Mouse (Mus musculus) spleen, postnatal 36 days (tissue): Measurements from ENCODE around the gene Arhgef12.
A peak's percentile ranks its signal among the peaks of the same experiment; 100 is the strongest.
"Not testable (repeated sequence)": the region's sequence is repeated elsewhere in the genome, so short reads cannot be mapped to it uniquely, and the experiment has no call there.

Experiments used
- DNase-seq, 2 experiments: peaks; one replicate each; pipeline ENCODE4 v3.0.0; 2022; ENCODE audit warnings: low spot score in 2 of 2, mixed read lengths in 1 of 2

Arhgef12 gene

GRCm38 (mm10) chr9:43000595-43001250, 106.3 kb downstream of the Arhgef12 start:
- no peak for DNase-seq

GRCm38 (mm10) chr9:43000070-43000469, 107.0 kb downstream of the Arhgef12 start:
- peak in 1 of 2 experiments; percentile 21 for DNase-seq

GRCm38 (mm10) chr9:42997526-42997925, 109.5 kb downstream of the Arhgef12 start:
- no peak for DNase-seq

- no peak for DNase-seq
Observed at GRCm38 (mm10) chr9:42995298-42995697, 111.7 kb downstream of the Arhgef12 start.

GRCm38 (mm10) chr9:42994708-42995107, 112.3 kb downstream of the Arhgef12 start:
- DNase-seq = no peak

- DNase-seq = no peak
Observed at GRCm38 (mm10) chr9:42993659-42994058, 113.4 kb downstream of the Arhgef12 start.

GRCm38 (mm10) chr9:42987988-42988387, 119.1 kb downstream of the Arhgef12 start:
- no peak for DNase-seq

- DNase-seq = no peak
Observed at GRCm38 (mm10) chr9:42968894-42969521, 138.0 kb downstream of the Arhgef12 start.

GRCm38 (mm10) chr9:42967731-42968130, 139.3 kb downstream of the Arhgef12 start:
- DNase-seq = no peak

GRCm38 (mm10) chr9:42964809-42965208, 142.2 kb downstream of the Arhgef12 start:
- DNase-seq = not testable (repeated sequence)

- no peak for DNase-seq
Observed at GRCm38 (mm10) chr9:42964366-42964765, 142.7 kb downstream of the Arhgef12 start.

- no peak for DNase-seq
Observed at GRCm38 (mm10) chr9:42962506-42962905, 144.5 kb downstream of the Arhgef12 start.

GRCm38 (mm10) chr9:42958401-42958800, 148.6 kb downstream of the Arhgef12 start:
- no peak for DNase-seq

GRCm38 (mm10) chr9:42948381-42948780, 158.7 kb downstream of the Arhgef12 start:
- no peak for DNase-seq

GRCm38 (mm10) chr9:42945174-42945573, 161.9 kb downstream of the Arhgef12 start:
- DNase-seq = peak in 1 of 2 experiments; percentile 5

GRCm38 (mm10) chr9:42944536-42945006, 162.5 kb downstream of the Arhgef12 start:
- peak; percentile 57 to 64 for DNase-seq

- no peak for DNase-seq
Observed at GRCm38 (mm10) chr9:42943781-42944535, 163.1 kb downstream of the Arhgef12 start, which contains the start of gene Grik4. Gene Grik4 (minus strand): TSS chr9:42944493.

- DNase-seq = no peak
Observed at GRCm38 (mm10) chr9:42943057-42943529, 163.9 kb downstream of the Arhgef12 start.

- no peak for DNase-seq
Observed at GRCm38 (mm10) chr9:42942148-42942547, 164.9 kb downstream of the Arhgef12 start.

GRCm38 (mm10) chr9:42932146-42932545, 174.9 kb downstream of the Arhgef12 start:
- DNase-seq = no peak

- no peak for DNase-seq
Observed at GRCm38 (mm10) chr9:42927498-42927897, 179.5 kb downstream of the Arhgef12 start.

GRCm38 (mm10) chr9:42926564-42926963, 180.5 kb downstream of the Arhgef12 start:
- no peak for DNase-seq
